Mouse (Mus musculus) heart, postnatal 0 days (tissue): Measurements from ENCODE around the gene Samd4. TPM values are rescaled to one million over a fixed set of nuclear protein-coding genes. Genes with fewer than 3 reads are reported as not detected.

Experiments used
- ATAC-seq: fragments of 200-750 bp; cut with Nextera tagmentation; 2 replicates; pipeline ENCODE4 v1.8.0; 2017; ENCODE audit warnings: low read depth, moderate number of reproducible peaks, moderate library complexity; ENCODE audit not compliant: insufficient read depth
- DNase-seq: peaks from one replicate; pipeline ENCODE4 v3.0.0-alpha.2; 2016; ENCODE audit warnings: low spot score
- H3K27ac ChIP-seq: fragments of 300-500 bp; sonication (generic); 2 replicates; pipeline ENCODE4 v1.5.1; 2014; ENCODE audit warnings: low read depth, mild to moderate bottlenecking
- H3K27me3 ChIP-seq: fragments of 300-500 bp; sonication (generic); 2 replicates; pipeline ENCODE4 v1.6.1; 2014; ENCODE audit warnings: low read length, mixed read lengths; ENCODE audit not compliant: control insufficient read depth, insufficient read depth
- H3K36me3 ChIP-seq: fragments of 300-500 bp; sonication (generic); replicated peaks from 2 replicates; pipeline ENCODE4 v1.6.1; 2014; ENCODE audit warnings: low read length, mixed read lengths; ENCODE audit not compliant: control insufficient read depth, insufficient read depth
- H3K4me1 ChIP-seq: fragments of 300-500 bp; sonication (generic); 2 replicates; pipeline ENCODE4 v1.6.1; 2014; ENCODE audit warnings: antibody characterized with exemption; ENCODE audit not compliant: control insufficient read depth, insufficient read depth
- H3K4me2 ChIP-seq: fragments of 300-500 bp; sonication (generic); 2 replicates; pipeline ENCODE4 v1.6.1; 2014; ENCODE audit warnings: low read depth, mild to moderate bottlenecking, low read length, moderate library complexity
- H3K4me3 ChIP-seq: fragments of 300-500 bp; sonication (generic); 2 replicates; pipeline ENCODE4 v1.5.1; 2014; ENCODE audit warnings: low read depth, low read length
- H3K9ac ChIP-seq: fragments of 300-500 bp; sonication (generic); replicated peaks from 2 replicates; pipeline ENCODE4 v1.6.1; 2014; ENCODE audit warnings: low read depth, low read length, mixed read lengths
- H3K9me3 ChIP-seq: fragments of 300-500 bp; sonication (generic); replicated peaks from 2 replicates; pipeline ENCODE4 v1.6.1; 2016; ENCODE audit warnings: low read length; ENCODE audit not compliant: control insufficient read depth
- CTCF ChIP-seq: IDR thresholded peaks from 2 replicates; pipeline ENCODE4 v1.5.1; 2016; ENCODE audit warnings: antibody characterized with exemption, control low read depth, low read depth
- EP300 ChIP-seq: IDR thresholded peaks from 2 replicates; pipeline ENCODE4 v1.6.1; 2016; ENCODE audit warnings: antibody characterized with exemption, low read depth
- WGBS: fragments of 180-500 bp; shearing (Covaris S2); extraction: QIAGEN DNeasy Blood & Tissue Kit; methylation state at CpG from one replicate; pipeline ENCODE4 v1.1.7; 2014; 5-methylcytosine and 5-hydroxymethylcytosine counted together
- polyA plus RNA-seq: library from polyadenylated mRNA; unstranded; fragments of >200 nt; fragmentation: Nextera tagmentation; extraction: Ambion mirVana; gene quantifications from 2 replicates; pipeline ENCODE4 v1.2.1, GENCODE M21; 2015
- total RNA-seq: library from RNA; depleted of rRNA; stranded (reverse); fragments of >200 nt; gene quantifications from 2 replicates; pipeline ENCODE4 v1.2.3, GENCODE M21; 2014; ENCODE audit warnings: low replicate concordance

Gene Samd4
- total and polyA plus RNA-seq, 2 experiments from 2014 or later = 12.5 to 53.8 TPM

GRCm38 (mm10) chr14:47011171-47012139 lies 128.8 kb downstream of the Samd4 start:
- peak; percentile 56 for DNase-seq
- Histone ChIP-seq H3K4me2 (peak overlapping the region; percentile 42), H3K36me3 (peaks cover 3% of the 10 kb centered on the region), H3K9me3 (no peaks in the 10 kb centered on the region), H3K27ac (peak overlapping the region; percentile 89), H3K4me3 (no peak overlapping the region), H3K4me1 (peaks cover 36% of the 10 kb centered on the region), H3K27me3 (no peaks in the 10 kb centered on the region), H3K9ac (no peak overlapping the region)
- peak; percentile 82 for ATAC-seq
- 26% methylated on average over 18 of the region's 18 CpGs for WGBS
- TF ChIP-seq CTCF (no peak), EP300 (0 out of 2 replicates have a peak, but pooled peaks have one; percentile 29)

- no peak for TF ChIP-seq CTCF
- TF ChIP-seq EP300 = no peak
- 85% methylated on average over 3 of the region's 3 CpGs for WGBS
- H3K4me2 ChIP-seq = no peak overlapping the region
Observed at GRCm38 (mm10) chr14:47015618-47016017, 133.0 kb downstream of the Samd4 start.

GRCm38 (mm10) chr14:47017658-47018057 lies 135.0 kb downstream of the Samd4 start:
- Histone ChIP-seq H3K4me2 (no peak overlapping the region), H3K9ac (no peak overlapping the region), H3K4me3 (no peak overlapping the region), H3K36me3 (peaks cover 7% of the 10 kb centered on the region), H3K9me3 (no peaks in the 10 kb centered on the region), H3K27ac (no peak overlapping the region), H3K4me1 (peaks cover 23% of the 10 kb centered on the region), H3K27me3 (no peaks in the 10 kb centered on the region)
- no peak for DNase-seq
- ATAC-seq = no peak
- no peak for TF ChIP-seq CTCF
- no peak for TF ChIP-seq EP300
- 62% methylated on average over 3 of the region's 3 CpGs for WGBS

More at GRCm38 (mm10) chr14:47015618-47016017, 133.0 kb downstream of the Samd4 start:
- no peak for DNase-seq
- peaks cover 24% of the 10 kb centered on the region for H3K4me1 ChIP-seq
- no peak overlapping the region for H3K9ac ChIP-seq
- H3K36me3 ChIP-seq = peaks cover 7% of the 10 kb centered on the region
- ATAC-seq = no peak
- no peaks in the 10 kb centered on the region for H3K9me3 ChIP-seq
- no peak overlapping the region for H3K27ac ChIP-seq
- H3K4me3 ChIP-seq = no peak overlapping the region
- H3K27me3 ChIP-seq = no peaks in the 10 kb centered on the region

GRCm38 (mm10) chr14:47020886-47021285 lies 138.2 kb downstream of the Samd4 start:
- 0 out of 2 replicates have a peak, but pooled peaks have one; percentile 19 for ATAC-seq
- Histone ChIP-seq H3K4me1 (peaks cover 22% of the 10 kb centered on the region), H3K4me3 (no peak overlapping the region), H3K9me3 (no peaks in the 10 kb centered on the region), H3K36me3 (peaks cover 7% of the 10 kb centered on the region), H3K9ac (no peak overlapping the region), H3K4me2 (no peak overlapping the region), H3K27me3 (no peaks in the 10 kb centered on the region), H3K27ac (no peak overlapping the region)
- 22% methylated on average over 10 of the region's 10 CpGs for WGBS
- TF ChIP-seq CTCF = no peak
- no peak for TF ChIP-seq EP300
- no peak for DNase-seq

GRCm38 (mm10) chr14:47023529-47023928 lies 140.9 kb downstream of the Samd4 start:
- no peaks in the 10 kb centered on the region for H3K36me3 ChIP-seq
- no peaks in the 10 kb centered on the region for H3K27me3 ChIP-seq
- H3K9me3 ChIP-seq = no peaks in the 10 kb centered on the region
- no peak for DNase-seq
- H3K4me2 ChIP-seq = no peak overlapping the region
- H3K4me3 ChIP-seq = no peak overlapping the region
- H3K27ac ChIP-seq = no peak overlapping the region
- ATAC-seq = no peak
- WGBS = 72% methylated on average over 9 of the region's 9 CpGs
- TF ChIP-seq EP300 = no peak
- no peak for TF ChIP-seq CTCF
- peaks cover 32% of the 10 kb centered on the region for H3K4me1 ChIP-seq
- no peak overlapping the region for H3K9ac ChIP-seq
